Mouse (Mus musculus) testis, adult 2 months (tissue): ENCODE measurements around the gene Vrk2. TPM values are rescaled to one million over a fixed set of nuclear protein-coding genes. Genes with fewer than 3 reads are reported as not detected.

ENCODE experiments used
- H3K27ac ChIP-seq: fragments of 200-500 bp; 2 replicates; pipeline ENCODE4 v1.5.1; 2012; ENCODE audit warnings: low read depth, low read length; ENCODE audit not compliant: control insufficient read depth, insufficient read depth
- H3K27me3 ChIP-seq: fragments of 200-500 bp; 2 replicates; pipeline ENCODE4 v1.6.1; 2012; ENCODE audit warnings: mild to moderate bottlenecking, low read length, moderate library complexity; ENCODE audit not compliant: control insufficient read depth, insufficient read depth
- H3K36me3 ChIP-seq: fragments of 200-500 bp; 2 replicates; pipeline ENCODE4 v1.6.1; 2012; ENCODE audit warnings: mild to moderate bottlenecking, low read length; ENCODE audit not compliant: control insufficient read depth, insufficient read depth
- H3K4me1 ChIP-seq: fragments of 200-500 bp; 2 replicates; pipeline ENCODE4 v1.6.1; 2012; ENCODE audit warnings: low read length; ENCODE audit not compliant: control insufficient read depth, insufficient read depth
- H3K4me3 ChIP-seq: fragments of 200-500 bp; 2 replicates; pipeline ENCODE4 v1.5.1; 2012; ENCODE audit warnings: low read depth, mild to moderate bottlenecking, low read length, moderate library complexity, mixed read lengths; ENCODE audit not compliant: control insufficient read depth
- CTCF ChIP-seq: fragments of 200-500 bp; IDR thresholded peaks from 2 replicates; pipeline ENCODE4 v1.5.1; 2012; ENCODE audit warnings: low read depth, mild to moderate bottlenecking, inconsistent platforms, low read length, moderate library complexity; ENCODE audit not compliant: control insufficient read depth, insufficient read depth, insufficient replicate concordance
- POLR2A ChIP-seq: fragments of 200-500 bp; IDR thresholded peaks from 2 replicates; pipeline ENCODE4 v1.6.1; 2012; ENCODE audit warnings: low read depth, mild to moderate bottlenecking, inconsistent platforms, low read length, moderate library complexity; ENCODE audit not compliant: control insufficient read depth
- polyA plus RNA-seq: library from polyadenylated mRNA; depleted of rRNA; stranded (reverse); fragments of >200 nt; gene quantifications from 2 replicates; pipeline ENCODE4 v1.2.3, GENCODE M21; 2012; rRNA removed

Vrk2 gene
- polyA plus RNA-seq, result 5.7 and 6.0 TPM in 2 replicates

- H3K27ac ChIP-seq, result peak within 1 kb of the TSS; percentile 78
- H3K4me3 ChIP-seq, result peak within 1 kb of the TSS; percentile 84
- peaks cover 3% of the 10 kb centered on the region; the same call in 1 of the 2 replicates for H3K4me1 ChIP-seq
- TF ChIP-seq CTCF (no peak), POLR2A (peak; percentile 58; the same call in 1 of the 2 replicates)
- H3K27me3 ChIP-seq, result no peaks in the 10 kb centered on the region
- H3K36me3 ChIP-seq, result no peaks in the 10 kb centered on the region
Observed at GRCm38 (mm10) chr11:26593061-26594059, at the start of gene Vrk2, which contains the start of gene Gm6899. TSS of gene Vrk2 (minus strand) at chr11:26593999. TSS of gene Gm6899 (plus strand) at chr11:26593241.

- H3K4me3 ChIP-seq, result no peak overlapping the region
Observed at GRCm38 (mm10) chr11:26642141-26642540, 48.3 kb upstream of the Vrk2 start.

GRCm38 (mm10) chr11:26640314-26640785, 46.6 kb upstream of the Vrk2 start:
- TF ChIP-seq CTCF (no peak), POLR2A (no peak)
- H3K4me3 ChIP-seq, result no peak overlapping the region
- H3K36me3 ChIP-seq, result no peaks in the 10 kb centered on the region
- no peaks in the 10 kb centered on the region for H3K4me1 ChIP-seq
- H3K27ac ChIP-seq, result no peak overlapping the region
- H3K27me3 ChIP-seq, result no peaks in the 10 kb centered on the region

More at GRCm38 (mm10) chr11:26642141-26642540, 48.3 kb upstream of the Vrk2 start:
- Histone ChIP-seq H3K27ac (no peak overlapping the region), H3K27me3 (no peaks in the 10 kb centered on the region), H3K36me3 (no peaks in the 10 kb centered on the region), H3K4me1 (no peaks in the 10 kb centered on the region)
- no peak for TF ChIP-seq CTCF
- TF ChIP-seq POLR2A, result no peak

GRCm38 (mm10) chr11:26636239-26636638, 42.4 kb upstream of the Vrk2 start:
- TF ChIP-seq CTCF (no peak), POLR2A (no peak)
- no peaks in the 10 kb centered on the region for H3K27me3 ChIP-seq

DNA sequence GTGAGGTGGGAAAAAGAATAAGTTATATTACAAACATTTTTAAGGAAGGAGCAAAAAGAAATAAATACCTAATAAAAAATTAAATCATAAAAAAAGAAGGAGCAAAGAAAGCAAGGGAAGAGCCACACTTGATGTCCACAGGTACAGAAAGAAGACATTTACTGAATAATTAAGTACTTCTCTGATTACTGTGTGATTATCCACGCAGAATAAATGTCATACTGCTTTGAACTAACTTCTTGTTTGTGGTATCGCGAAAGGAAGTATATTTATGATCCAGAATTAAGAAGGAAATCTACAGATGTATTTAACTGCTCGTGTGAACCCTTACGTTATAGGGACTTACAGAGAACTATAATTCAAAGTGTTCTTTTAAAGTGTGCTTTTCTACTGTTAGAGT, 28.9 kb upstream of the Vrk2 start:
- H3K27me3 ChIP-seq, result no peaks in the 10 kb centered on the region
- TF ChIP-seq POLR2A, result no peak
- H3K4me1 ChIP-seq, result no peaks in the 10 kb centered on the region
- no peak overlapping the region for H3K27ac ChIP-seq
- H3K36me3 ChIP-seq, result no peaks in the 10 kb centered on the region
- H3K4me3 ChIP-seq, result no peak overlapping the region

More at GRCm38 (mm10) chr11:26636239-26636638, 42.4 kb upstream of the Vrk2 start:
- no peaks in the 10 kb centered on the region for H3K4me1 ChIP-seq
- no peak overlapping the region for H3K27ac ChIP-seq
- H3K4me3 ChIP-seq, result no peak overlapping the region
- no peaks in the 10 kb centered on the region for H3K36me3 ChIP-seq

GRCm38 (mm10) chr11:26618475-26619223, 24.9 kb upstream of the Vrk2 start:
- H3K36me3 ChIP-seq, result no peaks in the 10 kb centered on the region
- TF ChIP-seq CTCF, result no peak
- no peak for TF ChIP-seq POLR2A
- no peaks in the 10 kb centered on the region for H3K4me1 ChIP-seq
- H3K27me3 ChIP-seq, result no peaks in the 10 kb centered on the region
- H3K27ac ChIP-seq, result no peak overlapping the region
- H3K4me3 ChIP-seq, result no peak overlapping the region

GRCm38 (mm10) chr11:26608795-26609194, 15.0 kb upstream of the Vrk2 start:
- Histone ChIP-seq H3K27ac (no peak overlapping the region), H3K4me1 (peaks cover 2% of the 10 kb centered on the region), H3K36me3 (no peaks in the 10 kb centered on the region), H3K27me3 (no peaks in the 10 kb centered on the region), H3K4me3 (no peak overlapping the region)
- no peak for TF ChIP-seq POLR2A
- TF ChIP-seq CTCF, result no peak
